Mouse (Mus musculus): ENCODE results near the gene Myo5a.

The Myo5a gene

GRCm38 (mm10) chr9:75209246-75209645 lies 138.4 kb downstream of the Myo5a start:
- DNase-seq: no peak

GRCm38 (mm10) chr9:75210269-75210668 lies 139.5 kb downstream of the Myo5a start:
- no peak for DNase-seq

GRCm38 (mm10) chr9:75214743-75215413 lies 144.1 kb downstream of the Myo5a start:
- no peak for DNase-seq

GRCm38 (mm10) chr9:75219942-75220341 lies 149.1 kb downstream of the Myo5a start:
- no peak for DNase-seq

GRCm38 (mm10) chr9:75221420-75222287 lies 150.8 kb downstream of the Myo5a start:
- DNase-seq: peak; percentile 13 to 46

GRCm38 (mm10) chr9:75231841-75232746 lies 161.3 kb downstream of the Myo5a start, which contains the start of gene Myo5c:
Myo5c (plus strand) TSS chr9:75232020.
- peak; percentile 78 to 91 for DNase-seq

GRCm38 (mm10) chr9:75232860-75233259 lies 162.0 kb downstream of the Myo5a start:
- no peak for DNase-seq

GRCm38 (mm10) chr9:75234271-75234741 lies 163.5 kb downstream of the Myo5a start:
- DNase-seq: no peak

GRCm38 (mm10) chr9:75234983-75235627 lies 164.3 kb downstream of the Myo5a start:
- DNase-seq: peak in 1 of 2 experiments; percentile 21

GRCm38 (mm10) chr9:75235696-75236095 lies 164.9 kb downstream of the Myo5a start:
- peak in 1 of 2 experiments; percentile 26 for DNase-seq

- DNase-seq: peak in 1 of 2 experiments; percentile 42
Measured at GRCm38 (mm10) chr9:75236416-75237308, 165.8 kb downstream of the Myo5a start.

- peak in 1 of 2 experiments; percentile 10 for DNase-seq
Measured at GRCm38 (mm10) chr9:75238179-75238578, 167.4 kb downstream of the Myo5a start.

- peak in 1 of 2 experiments; percentile 2 for DNase-seq
Measured at GRCm38 (mm10) chr9:75243052-75243451, 172.2 kb downstream of the Myo5a start.

- DNase-seq: peak in 1 of 2 experiments; percentile 50
Measured at GRCm38 (mm10) chr9:75243730-75244406, 173.1 kb downstream of the Myo5a start.

- no peak for DNase-seq
Measured at GRCm38 (mm10) chr9:75244527-75244926, 173.7 kb downstream of the Myo5a start.

GRCm38 (mm10) chr9:75246080-75246930 lies 175.5 kb downstream of the Myo5a start:
- no peak for DNase-seq

GRCm38 (mm10) chr9:75247870-75248269 lies 177.1 kb downstream of the Myo5a start:
- no peak for DNase-seq

GRCm38 (mm10) chr9:75248359-75248758 lies 177.5 kb downstream of the Myo5a start:
- no peak for DNase-seq

GRCm38 (mm10) chr9:75248874-75249273 lies 178.1 kb downstream of the Myo5a start:
- no peak for DNase-seq

All from kidney, postnatal 25 days (tissue).